Mouse (Mus musculus) liver, embryonic 11.5 days (tissue): ENCODE results near the gene Tbck. TPM values are rescaled to one million over a fixed set of nuclear protein-coding genes. Genes with fewer than 3 reads are reported as not detected.
A peak's percentile ranks its signal among the peaks of the same experiment; 100 is the strongest.

Experiments used
- ATAC-seq: fragments of 200-750 bp; cut with Nextera tagmentation; replicated peaks from 2 replicates; pipeline ENCODE4 v1.8.0; 2017; ENCODE audit warnings: moderate number of reproducible peaks, mild to moderate bottlenecking, moderate TSS enrichment, moderate library complexity; ENCODE audit not compliant: low FRiP score
- DNase-seq: peaks from one replicate; pipeline ENCODE4 v3.0.0-alpha.2; 2017; ENCODE audit warnings: low spot score
- H3K27ac ChIP-seq: fragments of 300-500 bp; sonication (generic); 2 replicates; pipeline ENCODE4 v1.5.1; 2014; ENCODE audit warnings: mild to moderate bottlenecking, low read depth, low read length, control low read depth
- H3K27me3 ChIP-seq: fragments of 300-500 bp; sonication (generic); replicated peaks from 2 replicates; pipeline ENCODE4 v1.6.1; 2014; ENCODE audit warnings: low read length, mixed read lengths; ENCODE audit not compliant: control insufficient read depth, insufficient read depth
- H3K36me3 ChIP-seq: fragments of 300-500 bp; sonication (generic); 2 replicates; pipeline ENCODE4 v1.6.1; 2014; ENCODE audit warnings: mild to moderate bottlenecking, low read length, moderate library complexity, mixed read lengths; ENCODE audit not compliant: control insufficient read depth, insufficient read depth
- H3K4me1 ChIP-seq: fragments of 300-500 bp; sonication (generic); replicated peaks from 2 replicates; pipeline ENCODE4 v1.6.1; 2014; ENCODE audit warnings: low read length, mixed read lengths; ENCODE audit not compliant: control insufficient read depth, insufficient read depth
- H3K4me2 ChIP-seq: fragments of 300-500 bp; sonication (generic); 2 replicates; pipeline ENCODE4 v1.6.1; 2014; ENCODE audit warnings: mild to moderate bottlenecking, control low read depth, moderate library complexity
- H3K4me3 ChIP-seq: fragments of 300-500 bp; sonication (generic); 2 replicates; pipeline ENCODE4 v1.5.1; 2014; ENCODE audit warnings: low read depth, low read length, control low read depth
- H3K9ac ChIP-seq: fragments of 300-500 bp; sonication (generic); 2 replicates; pipeline ENCODE4 v1.6.1; 2014; ENCODE audit warnings: low read depth, low read length, control low read depth
- H3K9me3 ChIP-seq: fragments of 300-500 bp; sonication (generic); 2 replicates; pipeline ENCODE4 v1.6.1; 2016; ENCODE audit warnings: low read length, inconsistent platforms, mixed read lengths; ENCODE audit not compliant: control insufficient read depth
- WGBS: fragments of 180-500 bp; shearing (Covaris S2); extraction: QIAGEN DNeasy Blood & Tissue Kit; methylation state at CpG from one replicate; pipeline ENCODE4 v1.1.7; 2014; 5-methylcytosine and 5-hydroxymethylcytosine counted together
- polyA plus RNA-seq: library from polyadenylated mRNA; unstranded; fragments of >200 nt; fragmentation: Nextera tagmentation; extraction: Ambion mirVana; gene quantifications from 2 replicates; pipeline ENCODE4 v1.2.1, GENCODE M21; 2014

Gene Tbck
- polyA plus RNA-seq, 1 experiment from 2014 or later: 12.8 TPM

GRCm38 (mm10) chr3:132860796-132861195 is 176.9 kb downstream of the Tbck start:
- H3K4me3 ChIP-seq: no peak overlapping the region
- H3K27me3 ChIP-seq: 0 out of 2 replicates have a peak, but pooled peaks cover 4% of the 10 kb centered on the region
- H3K36me3 ChIP-seq: no peaks in the 10 kb centered on the region
- no peaks in the 10 kb centered on the region for H3K9me3 ChIP-seq
- no peak overlapping the region for H3K27ac ChIP-seq
- H3K4me1 ChIP-seq: peaks cover 13% of the 10 kb centered on the region
- ATAC-seq (no peak), DNase-seq (no peak)
- no peak overlapping the region for H3K4me2 ChIP-seq
- 79% methylated on average over 8 of the region's 8 CpGs for WGBS
- H3K9ac ChIP-seq: no peak overlapping the region

- Histone ChIP-seq H3K27me3 (0 out of 2 replicates have a peak, but pooled peaks cover 4% of the 10 kb centered on the region), H3K9me3 (no peaks in the 10 kb centered on the region), H3K9ac (no peak overlapping the region), H3K4me1 (peaks cover 9% of the 10 kb centered on the region), H3K4me2 (no peak overlapping the region), H3K36me3 (no peaks in the 10 kb centered on the region), H3K27ac (no peak overlapping the region), H3K4me3 (no peak overlapping the region)
- ATAC-seq (no peak), DNase-seq (no peak)
- WGBS: 81% methylated on average over 13 of the region's 13 CpGs
Measured at GRCm38 (mm10) chr3:132863843-132864242, 179.9 kb downstream of the Tbck start.

- Histone ChIP-seq H3K36me3 (no peaks in the 10 kb centered on the region), H3K9ac (no peak overlapping the region), H3K27me3 (0 out of 2 replicates have a peak, but pooled peaks cover 4% of the 10 kb centered on the region), H3K9me3 (no peaks in the 10 kb centered on the region), H3K4me3 (no peak overlapping the region), H3K27ac (no peak overlapping the region), H3K4me2 (no peak overlapping the region), H3K4me1 (peaks cover 9% of the 10 kb centered on the region)
- 71% methylated on average over 14 of the region's 14 CpGs for WGBS
- no peak for ATAC-seq
- DNase-seq: no peak
Measured at GRCm38 (mm10) chr3:132864329-132864919, 180.5 kb downstream of the Tbck start.

GRCm38 (mm10) chr3:132864986-132865385 is 181.0 kb downstream of the Tbck start:
- Histone ChIP-seq H3K4me3 (no peak overlapping the region), H3K9ac (no peak overlapping the region), H3K4me2 (no peak overlapping the region), H3K9me3 (no peaks in the 10 kb centered on the region), H3K27ac (no peak overlapping the region), H3K4me1 (peaks cover 6% of the 10 kb centered on the region), H3K27me3 (0 out of 2 replicates have a peak, but pooled peaks cover 4% of the 10 kb centered on the region), H3K36me3 (no peaks in the 10 kb centered on the region)
- WGBS: 61% methylated on average over 8 of the region's 8 CpGs
- no peak for ATAC-seq
- DNase-seq: no peak

GRCm38 (mm10) chr3:132865596-132865995 is 181.7 kb downstream of the Tbck start:
- no peak overlapping the region for H3K4me3 ChIP-seq
- H3K4me1 ChIP-seq: peaks cover 2% of the 10 kb centered on the region; the same call in 1 of the 2 replicates
- no peaks in the 10 kb centered on the region for H3K36me3 ChIP-seq
- ATAC-seq (no peak), DNase-seq (no peak)
- no peak overlapping the region for H3K9ac ChIP-seq
- H3K4me2 ChIP-seq: no peak overlapping the region
- H3K9me3 ChIP-seq: no peaks in the 10 kb centered on the region
- H3K27me3 ChIP-seq: 0 out of 2 replicates have a peak, but pooled peaks cover 4% of the 10 kb centered on the region
- H3K27ac ChIP-seq: no peak overlapping the region
- 85% methylated on average over 4 of the region's 4 CpGs for WGBS

- Histone ChIP-seq H3K4me3 (no peak overlapping the region), H3K9me3 (no peaks in the 10 kb centered on the region), H3K4me2 (no peak overlapping the region), H3K27me3 (0 out of 2 replicates have a peak, but pooled peaks cover 4% of the 10 kb centered on the region), H3K36me3 (no peaks in the 10 kb centered on the region), H3K4me1 (0 out of 2 replicates have a peak, but pooled peaks cover 2% of the 10 kb centered on the region), H3K9ac (no peak overlapping the region), H3K27ac (no peak overlapping the region)
- ATAC-seq: no peak
- no peak for DNase-seq
- 70% methylated on average over 3 of the region's 3 CpGs for WGBS
Measured at GRCm38 (mm10) chr3:132866984-132867383, 183.0 kb downstream of the Tbck start.

GRCm38 (mm10) chr3:132868838-132869237 is 184.9 kb downstream of the Tbck start:
- H3K36me3 ChIP-seq: no peaks in the 10 kb centered on the region
- no peaks in the 10 kb centered on the region for H3K4me1 ChIP-seq
- H3K4me3 ChIP-seq: no peak overlapping the region
- no peak overlapping the region for H3K4me2 ChIP-seq
- no peaks in the 10 kb centered on the region for H3K9me3 ChIP-seq
- WGBS: 66% methylated on average over 2 of the region's 2 CpGs
- H3K9ac ChIP-seq: no peak overlapping the region
- no peak overlapping the region for H3K27ac ChIP-seq
- 0 out of 2 replicates have a peak, but pooled peaks cover 1% of the 10 kb centered on the region for H3K27me3 ChIP-seq
- ATAC-seq: no peak
- no peak for DNase-seq

- H3K27ac ChIP-seq: no peak overlapping the region
- no peak overlapping the region for H3K4me2 ChIP-seq
- no peak overlapping the region for H3K4me3 ChIP-seq
- ATAC-seq (no peak), DNase-seq (no peak)
- H3K4me1 ChIP-seq: no peaks in the 10 kb centered on the region
- no peaks in the 10 kb centered on the region for H3K36me3 ChIP-seq
- no peaks in the 10 kb centered on the region for H3K27me3 ChIP-seq
- no peaks in the 10 kb centered on the region for H3K9me3 ChIP-seq
- H3K9ac ChIP-seq: no peak overlapping the region
- WGBS: 80% methylated on average over 6 of the region's 6 CpGs
Measured at GRCm38 (mm10) chr3:132870079-132870478, 186.1 kb downstream of the Tbck start.

GRCm38 (mm10) chr3:132871318-132871904 is 187.5 kb downstream of the Tbck start:
- H3K9me3 ChIP-seq: no peaks in the 10 kb centered on the region
- DNase-seq (no peak), ATAC-seq (peak; percentile 23; the same call in 1 of the 2 replicates)
- no peak overlapping the region for H3K4me3 ChIP-seq
- 71% methylated on average over 9 of the region's 9 CpGs for WGBS
- no peaks in the 10 kb centered on the region for H3K27me3 ChIP-seq
- no peaks in the 10 kb centered on the region for H3K36me3 ChIP-seq
- H3K27ac ChIP-seq: no peak overlapping the region
- H3K9ac ChIP-seq: no peak overlapping the region
- no peak overlapping the region for H3K4me2 ChIP-seq
- H3K4me1 ChIP-seq: no peaks in the 10 kb centered on the region
